Mouse (Mus musculus): ENCODE measurements at regions not wholly inside any gene's neighbourhood (a gene's known extent, or its start where the extent isn't known, plus 50 kb on each side); places are given as distances from the start of the nearest gene placed in this dataset.

- no peak for DNase-seq
These were observed 118.4 kb downstream of the Barx2 start for GRCm38 (mm10) chr9:31794911-31795310.

- no peak for DNase-seq
These were observed 137.3 kb downstream of the Barx2 start for GRCm38 (mm10) chr9:31775956-31776355.

- DNase-seq, result no peak
These were observed 147.9 kb downstream of the Barx2 start for GRCm38 (mm10) chr9:31765401-31765800.

- no peak for DNase-seq
These were observed 155.2 kb downstream of the Barx2 start for GRCm38 (mm10) chr9:31757894-31758561.

GRCm38 (mm10) chr9:31730443-31730842, 182.8 kb downstream of the Barx2 start:
- no peak for DNase-seq

- DNase-seq, result no peak
These were observed 194.0 kb downstream of the Barx2 start for GRCm38 (mm10) chr9:31719309-31719708.

GRCm38 (mm10) chr9:31710022-31710421, 203.2 kb downstream of the Barx2 start:
- DNase-seq, result peak; percentile 28

- no peak for DNase-seq
These were observed 206.6 kb downstream of the Barx2 start for GRCm38 (mm10) chr9:31706688-31707087.

GRCm38 (mm10) chr9:31690921-31691475, 222.3 kb downstream of the Barx2 start:
- no peak for DNase-seq

- no peak for DNase-seq
These were observed 224.1 kb upstream of the Tmem45b start for GRCm38 (mm10) chr9:31688398-31688705.

GRCm38 (mm10) chr9:31687686-31688397, 223.6 kb upstream of the Tmem45b start:
- DNase-seq, result peak; percentile 70

- no peak for DNase-seq
These were observed 222.2 kb upstream of the Tmem45b start for GRCm38 (mm10) chr9:31686466-31686865.

- no peak for DNase-seq
These were observed 220.5 kb upstream of the Tmem45b start for GRCm38 (mm10) chr9:31684812-31685188.

- DNase-seq, result peak; percentile 33
These were observed 220.0 kb upstream of the Tmem45b start for GRCm38 (mm10) chr9:31684099-31684811.

- peak; percentile 33 for DNase-seq
These were observed 219.2 kb upstream of the Tmem45b start for GRCm38 (mm10) chr9:31683302-31684081.

- no peak for DNase-seq
These were observed 218.6 kb upstream of the Tmem45b start for GRCm38 (mm10) chr9:31682893-31683292.

- no peak for DNase-seq
These were observed 212.9 kb upstream of the Tmem45b start for GRCm38 (mm10) chr9:31677150-31677549.

- no peak for DNase-seq
These were observed 194.8 kb upstream of the Tmem45b start for GRCm38 (mm10) chr9:31659026-31659425.

GRCm38 (mm10) chr9:31657612-31658011, 193.3 kb upstream of the Tmem45b start:
- DNase-seq, result no peak

- DNase-seq, result no peak
These were observed 192.4 kb upstream of the Tmem45b start for GRCm38 (mm10) chr9:31656676-31657075.

- DNase-seq, result no peak
These were observed 190.5 kb upstream of the Tmem45b start for GRCm38 (mm10) chr9:31654747-31655146.

- no peak for DNase-seq
These were observed 190.0 kb upstream of the Tmem45b start for GRCm38 (mm10) chr9:31654213-31654612.

- no peak for DNase-seq
These were observed 189.5 kb upstream of the Tmem45b start for GRCm38 (mm10) chr9:31653788-31654187.
